ENCODE assay signal across 8 mouse cellular contexts in the genomic region with DNA sequence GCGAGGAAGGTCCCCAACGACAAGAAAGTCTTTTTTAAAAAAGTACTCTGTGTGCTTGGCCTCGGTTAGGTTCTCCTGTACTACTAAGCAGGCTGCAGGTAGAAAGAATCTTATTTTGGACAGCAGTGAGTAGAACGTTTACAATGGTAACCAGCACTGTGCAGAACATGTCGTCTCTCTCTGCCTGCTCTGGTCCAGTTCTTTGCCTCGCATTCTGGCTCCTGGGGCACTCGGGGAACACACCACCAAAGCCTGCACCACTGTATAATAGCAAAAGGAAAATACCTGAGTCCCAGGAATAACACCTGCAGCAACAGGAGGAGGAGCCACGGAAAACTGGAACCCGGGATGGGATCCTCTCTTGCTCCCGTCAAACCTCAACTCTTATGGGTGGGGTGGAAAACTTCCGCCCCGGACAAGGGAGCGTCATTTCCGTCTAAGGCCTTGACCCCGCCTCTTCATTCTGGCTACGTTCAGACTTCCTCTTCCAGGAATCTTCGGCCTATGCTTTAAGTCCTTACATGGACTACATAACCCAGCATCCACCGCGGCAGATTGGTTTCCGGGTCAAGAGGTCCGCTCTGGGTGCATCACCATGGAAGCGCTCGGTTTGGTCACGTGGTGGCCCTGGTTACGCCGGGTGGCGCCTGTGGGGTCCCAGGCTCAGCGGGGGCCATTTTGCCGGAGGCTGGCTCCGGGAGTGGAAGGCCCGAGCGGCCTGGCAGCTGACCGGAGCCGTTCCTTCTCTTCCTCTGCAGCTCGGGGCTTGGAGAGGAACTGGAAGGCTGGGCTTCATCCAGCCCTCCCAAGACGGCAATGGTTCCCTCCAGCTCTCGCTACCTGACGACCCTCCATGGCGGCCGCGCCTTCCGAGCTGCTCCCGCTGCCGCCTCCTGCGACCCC. TPM values are rescaled to one million over a fixed set of nuclear protein-coding genes. Genes with fewer than 3 reads are reported as not detected.
DNase-seq lines count a peak whose midpoint lies in the region; ATAC-seq and TF ChIP-seq lines count a peak whose summit lies in the region.

Gene Klhl28 (minus strand): TSS at position 411 of the 903 bp plus-strand sequence.
Gene Togaram1 (plus strand): TSS at position 681 of the 903 bp plus-strand sequence.

- peaks cover 24% of the 10 kb centered on the region for H3K4me1 ChIP-seq in E14TG2a.4 (replicated peaks; ENCODE audit: low read depth, low read length)
- peaks cover 37% of the 10 kb centered on the region for H3K4me1 ChIP-seq in forebrain, embryonic 12.5 days
- peaks cover 17% of the 10 kb centered on the region for H3K4me1 ChIP-seq in heart, postnatal 0 days (ENCODE audit: control insufficient read depth, insufficient read depth)
- H3K4me1 ChIP-seq in liver, embryonic 16.5 days (ENCODE audit: control insufficient read depth, low read depth, low read length): peaks cover 17% of the 10 kb centered on the region
- H3K4me1 ChIP-seq in neural tube, embryonic 13.5 days (replicated peaks): peaks cover 55% of the 10 kb centered on the region
- H3K4me1 ChIP-seq in testis, adult 2 months (ENCODE audit: control insufficient read depth, insufficient read depth, low read length): peaks cover 8% of the 10 kb centered on the region

- H3K4me2 ChIP-seq in forebrain, embryonic 12.5 days: peak within 1 kb of the TSS; percentile 96
- H3K4me2 ChIP-seq in heart, postnatal 0 days (ENCODE audit: low read depth, low read length): peak within 1 kb of the TSS; percentile 97
- H3K4me2 ChIP-seq in liver, embryonic 16.5 days (ENCODE audit: low read depth, low read length): peak within 1 kb of the TSS; percentile 91
- H3K4me2 ChIP-seq in neural tube, embryonic 13.5 days: peak within 1 kb of the TSS; percentile 99

- H3K9ac ChIP-seq in forebrain, embryonic 12.5 days: peak within 1 kb of the TSS; percentile 79
- peak within 1 kb of the TSS; percentile 99 for H3K9ac ChIP-seq in heart, postnatal 0 days (replicated peaks; ENCODE audit: low read depth, low read length)
- peak within 1 kb of the TSS; percentile 91 for H3K9ac ChIP-seq in liver, embryonic 16.5 days (ENCODE audit: low read depth, low read length)
- peak within 1 kb of the TSS; percentile 89 for H3K9ac ChIP-seq in neural tube, embryonic 13.5 days

- ATAC-seq in forebrain, embryonic 12.5 days (ENCODE audit: low FRiP score): peak; percentile 99
- peak; percentile 99 for ATAC-seq in heart, postnatal 0 days (ENCODE audit: insufficient read depth, low read depth)
- ATAC-seq in liver, embryonic 16.5 days (ENCODE audit: low read depth): peak; percentile 99
- ATAC-seq in neural tube, embryonic 13.5 days (ENCODE audit: low read depth): peak; percentile 100

- WGBS in forebrain, embryonic 12.5 days: under 1% methylated on average over 45 of the region's 45 CpGs
- WGBS in heart, postnatal 0 days: under 1% methylated on average over 44 of the region's 45 CpGs
- WGBS in liver, embryonic 16.5 days (ENCODE audit: insufficient replicate concordance): under 1% methylated on average over 45 of the region's 45 CpGs
- 0% methylated on average over 45 of the region's 45 CpGs for WGBS in neural tube, embryonic 13.5 days

- no peak; the same call in 1 of the 2 replicates for TF ChIP-seq EP300 in heart, postnatal 0 days (IDR thresholded peaks at IDR 0.05; ENCODE audit: low read depth)

- no peaks in the 10 kb centered on the region for H3K27me3 ChIP-seq in E14TG2a.4 (ENCODE audit: insufficient read depth, low read length)
- H3K27me3 ChIP-seq in forebrain, embryonic 12.5 days: no peaks in the 10 kb centered on the region
- no peaks in the 10 kb centered on the region for H3K27me3 ChIP-seq in heart, postnatal 0 days (ENCODE audit: control insufficient read depth, insufficient read depth, low read length)
- H3K27me3 ChIP-seq in liver, embryonic 16.5 days (ENCODE audit: control insufficient read depth, insufficient read depth, low read depth, low read length): no peaks in the 10 kb centered on the region
- no peaks in the 10 kb centered on the region for H3K27me3 ChIP-seq in neural tube, embryonic 13.5 days
- H3K27me3 ChIP-seq in testis, adult 2 months (ENCODE audit: control insufficient read depth, insufficient read depth, low read length): no peaks in the 10 kb centered on the region

- H3K9me3 ChIP-seq in E14TG2a.4 (ENCODE audit: low read length): peaks cover 19% of the 10 kb centered on the region
- no peaks in the 10 kb centered on the region for H3K9me3 ChIP-seq in forebrain, embryonic 12.5 days
- no peaks in the 10 kb centered on the region for H3K9me3 ChIP-seq in heart, postnatal 0 days (replicated peaks; ENCODE audit: control insufficient read depth, low read length)
- H3K9me3 ChIP-seq in liver, embryonic 16.5 days (replicated peaks; ENCODE audit: control insufficient read depth, low read length): no peaks in the 10 kb centered on the region
- H3K9me3 ChIP-seq in neural tube, embryonic 13.5 days: no peaks in the 10 kb centered on the region

- TF ChIP-seq CTCF in E14TG2a.4 (conservative IDR thresholded peaks at IDR 0.05; ENCODE audit: low read length): no peak
- TF ChIP-seq CTCF in heart, postnatal 0 days (IDR thresholded peaks at IDR 0.05; ENCODE audit: low read depth): no peak
- TF ChIP-seq CTCF in testis, adult 2 months (IDR thresholded peaks at IDR 0.05; ENCODE audit: control insufficient read depth, insufficient read depth, insufficient replicate concordance, low read depth, low read length): no peak

- DNase-seq in c-Kit-positive CD71-positive TER-119-positive erythroid progenitor cells, embryonic 14.5 days (ENCODE audit: low spot score): peak; percentile 99
- DNase-seq in heart, postnatal 0 days (ENCODE audit: low spot score): peak; percentile 100
- DNase-seq in kidney, postnatal 4 days: peak; percentile 99

- peak within 1 kb of the TSS; percentile 90 for H3K27ac ChIP-seq in forebrain, embryonic 12.5 days
- peak within 1 kb of the TSS; percentile 98 for H3K27ac ChIP-seq in heart, postnatal 0 days (ENCODE audit: low read depth)
- peak within 1 kb of the TSS; percentile 71 for H3K27ac ChIP-seq in liver, embryonic 16.5 days (ENCODE audit: low read length)
- H3K27ac ChIP-seq in neural tube, embryonic 13.5 days (replicated peaks): peak within 1 kb of the TSS; percentile 92
- H3K27ac ChIP-seq in testis, adult 2 months (ENCODE audit: control insufficient read depth, insufficient read depth, low read depth, low read length): peak within 1 kb of the TSS; percentile 93

- peak within 1 kb of the TSS; percentile 95 for H3K4me3 ChIP-seq in E14TG2a.4 (replicated peaks; ENCODE audit: low read length)
- H3K4me3 ChIP-seq in forebrain, embryonic 12.5 days (replicated peaks): peak within 1 kb of the TSS; percentile 90
- H3K4me3 ChIP-seq in heart, postnatal 0 days (ENCODE audit: low read depth, low read length): peak within 1 kb of the TSS; percentile 100
- peak within 1 kb of the TSS; percentile 96 for H3K4me3 ChIP-seq in liver, embryonic 16.5 days (ENCODE audit: low read depth, low read length)
- H3K4me3 ChIP-seq in neural tube, embryonic 13.5 days: peak within 1 kb of the TSS; percentile 85
- H3K4me3 ChIP-seq in testis, adult 2 months (ENCODE audit: control insufficient read depth, low read depth, low read length): peak within 1 kb of the TSS; percentile 94

- peak; percentile 92 for TF ChIP-seq POLR2A in testis, adult 2 months (IDR thresholded peaks at IDR 0.05; ENCODE audit: control insufficient read depth, low read depth, low read length)

- H3K36me3 ChIP-seq in E14TG2a.4 (ENCODE audit: insufficient read depth, low read length): peaks cover 17% of the 10 kb centered on the region
- no peaks in the 10 kb centered on the region for H3K36me3 ChIP-seq in forebrain, embryonic 12.5 days (replicated peaks)
- H3K36me3 ChIP-seq in heart, postnatal 0 days (replicated peaks; ENCODE audit: control insufficient read depth, insufficient read depth, low read length): no peaks in the 10 kb centered on the region
- H3K36me3 ChIP-seq in liver, embryonic 16.5 days (ENCODE audit: control insufficient read depth, insufficient read depth): no peaks in the 10 kb centered on the region
- H3K36me3 ChIP-seq in neural tube, embryonic 13.5 days: no peaks in the 10 kb centered on the region
- peaks cover 5% of the 10 kb centered on the region for H3K36me3 ChIP-seq in testis, adult 2 months (ENCODE audit: control insufficient read depth, insufficient read depth, low read length)

RNA-seq across cellular contexts. Expression of gene Klhl28, which starts in this region (rescaled TPM):
- 17.6 and 19.9 TPM in 2 replicates for polyA plus RNA-seq in forebrain, embryonic 12.5 days (2016; fragmentation: Nextera tagmentation; extraction: Ambion mirVana)
- 9.5 and 13.5 TPM in 2 replicates for total RNA-seq in heart, postnatal 0 days (2014; rRNA removed; ENCODE audit: low replicate concordance)
- polyA plus RNA-seq in heart, postnatal 0 days (2015; fragmentation: Nextera tagmentation; extraction: Ambion mirVana): 9.2 and 9.7 TPM in 2 replicates
- 2.4 and 3.1 TPM in 2 replicates for polyA plus RNA-seq in liver, embryonic 16.5 days (2015; fragmentation: Nextera tagmentation; extraction: Ambion mirVana)
- 22.5 and 24.1 TPM in 2 replicates for polyA plus RNA-seq in neural tube, embryonic 13.5 days (2015; fragmentation: Nextera tagmentation; extraction: Ambion mirVana)
- 9.7 and 13.8 TPM in 2 replicates for polyA plus RNA-seq in testis, adult 2 months (2012; rRNA removed)

RNA-seq across cellular contexts. Expression of gene Togaram1, which starts in this region (rescaled TPM):
- 31.4 and 32.4 TPM in 2 replicates for polyA plus RNA-seq in forebrain, embryonic 12.5 days (2016; fragmentation: Nextera tagmentation; extraction: Ambion mirVana)
- 15.3 and 18.5 TPM in 2 replicates for total RNA-seq in heart, postnatal 0 days (2014; rRNA removed; ENCODE audit: low replicate concordance)
- polyA plus RNA-seq in heart, postnatal 0 days (2015; fragmentation: Nextera tagmentation; extraction: Ambion mirVana): 9.5 and 10.7 TPM in 2 replicates
- polyA plus RNA-seq in liver, embryonic 16.5 days (2015; fragmentation: Nextera tagmentation; extraction: Ambion mirVana): 5.9 TPM in 2 replicates
- 21.7 and 23.2 TPM in 2 replicates for polyA plus RNA-seq in neural tube, embryonic 13.5 days (2015; fragmentation: Nextera tagmentation; extraction: Ambion mirVana)
- polyA plus RNA-seq in testis, adult 2 months (2012; rRNA removed): 18.8 and 20.3 TPM in 2 replicates

Comparison
In these comparisons a context has a peak if more than half of its experiments do, and no peak if none do; other contexts are left out.
1. Peak in every context shown above with its lines: DNase-seq, ATAC-seq, H3K4me3 ChIP-seq and H3K27ac ChIP-seq.